28 mouse cellular contexts compared by ENCODE assay signal in the genomic region with DNA sequence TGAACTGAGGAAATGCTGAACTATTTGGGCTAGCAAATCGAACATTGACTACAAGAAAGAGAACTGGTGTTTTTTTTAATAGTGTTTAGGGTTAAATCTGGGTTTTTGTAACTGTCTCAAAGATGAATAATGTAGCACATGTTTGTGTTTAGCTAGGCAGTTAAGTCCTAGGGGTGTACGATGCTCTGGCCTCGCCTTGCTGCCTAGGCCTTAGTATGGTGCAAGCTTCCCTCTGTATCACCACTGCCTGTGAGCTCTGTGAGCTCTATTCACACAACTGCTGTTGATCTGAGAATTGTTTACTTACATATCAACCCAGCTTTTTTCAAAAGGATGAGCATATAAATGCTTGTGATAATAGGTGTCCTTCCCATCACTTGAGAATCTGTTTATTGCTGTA.
"Had no signal": no experiment of that assay in that cellular context is flagged by ENCODE, and none has a peak within 500 bp of the region (broad histone marks: within the 10 kb centered on the region; RNA-seq: fewer than 3 reads in every experiment).

No protein-coding gene starts in this region.

- DNase-seq: cerebellum, adult 2 months; cerebellum, adult 8-10 months; cerebellum, adult 9-10 months; cerebellum, adult 9-11 months; cerebellum, postnatal 10 days; cerebellum, postnatal 14 days; cerebellum, postnatal 25 days; cerebellum, postnatal 36 days; embryo, embryonic 11 days; forebrain, postnatal 0 days; gastrocnemius, adult 2 months; gastrocnemius, postnatal 10 days; gastrocnemius, postnatal 14 days; gastrocnemius, postnatal 25 days; gastrocnemius, postnatal 36 days; heart, adult 11 months; heart, adult 18-20 months had no signal

- H3K4me3 ChIP-seq: embryonic facial prominence, embryonic 10.5 days; embryonic facial prominence, embryonic 12.5 days; embryonic facial prominence, embryonic 13.5 days; embryonic facial prominence, embryonic 15.5 days; erythroblast, embryonic 14.5 days; forebrain, embryonic 10.5 days; forebrain, embryonic 12.5 days; forebrain, embryonic 13.5 days; forebrain, embryonic 15.5 days; gastrocnemius, adult 2 months had no signal

- H3K4me2 ChIP-seq: embryonic facial prominence, embryonic 12.5 days; embryonic facial prominence, embryonic 13.5 days; embryonic facial prominence, embryonic 15.5 days; forebrain, embryonic 12.5 days; forebrain, embryonic 13.5 days; forebrain, embryonic 15.5 days had no signal

- H3K4me1 ChIP-seq: embryonic facial prominence, embryonic 10.5 days; embryonic facial prominence, embryonic 12.5 days; embryonic facial prominence, embryonic 13.5 days; forebrain, embryonic 10.5 days; forebrain, embryonic 12.5 days; forebrain, embryonic 13.5 days; forebrain, embryonic 15.5 days had no signal

- H3K9me3 ChIP-seq: embryonic facial prominence, embryonic 10.5 days; embryonic facial prominence, embryonic 12.5 days; embryonic facial prominence, embryonic 13.5 days; embryonic facial prominence, embryonic 15.5 days; forebrain, embryonic 10.5 days; forebrain, embryonic 12.5 days; forebrain, embryonic 13.5 days; forebrain, embryonic 15.5 days had no signal

- H3K36me3 ChIP-seq: embryonic facial prominence, embryonic 12.5 days had no signal

- ATAC-seq: forebrain, embryonic 13.5 days; forebrain, embryonic 14.5 days; forebrain, embryonic 15.5 days; forebrain, embryonic 16.5 days; forebrain, postnatal 0 days had no signal

- H3K27me3 ChIP-seq: embryonic facial prominence, embryonic 12.5 days; embryonic facial prominence, embryonic 13.5 days; embryonic facial prominence, embryonic 15.5 days; forebrain, embryonic 12.5 days; forebrain, embryonic 13.5 days; forebrain, embryonic 15.5 days had no signal

- H3K27ac ChIP-seq: embryonic facial prominence, embryonic 10.5 days; embryonic facial prominence, embryonic 12.5 days; embryonic facial prominence, embryonic 13.5 days; embryonic facial prominence, embryonic 15.5 days; forebrain, embryonic 10.5 days; forebrain, embryonic 12.5 days; forebrain, embryonic 13.5 days; forebrain, embryonic 15.5 days; gastrocnemius, adult 2 months had no signal

- H3K9ac ChIP-seq: embryonic facial prominence, embryonic 12.5 days; embryonic facial prominence, embryonic 13.5 days; embryonic facial prominence, embryonic 15.5 days; forebrain, embryonic 12.5 days; forebrain, embryonic 13.5 days; forebrain, embryonic 15.5 days; forebrain, postnatal 0 days had no signal
